Mouse (Mus musculus): ENCODE measurements around the gene Nat8. TPM values are rescaled to one million over a fixed set of nuclear protein-coding genes. Genes with fewer than 3 reads are reported as not detected.

Gene Nat8
- polyA plus RNA-seq, 1 experiment from 2014 or later: 0.64 TPM

Small RNAs within 50 kb of the gene (microRNA-seq; reads per million reads assigned to microRNA genes)
- not detected for gene Mir6375

Other genes with a start within 250 kb of the Nat8 start
- 7.1 and 9.2 TPM in 2 replicates for gene Alms1, start 244.6 kb downstream of the Nat8 start, polyA plus RNA-seq (2014; fragmentation: Nextera tagmentation; extraction: Ambion mirVana)
- gene Nat8f7, start 118.9 kb downstream of the Nat8 start, polyA plus RNA-seq (2014; fragmentation: Nextera tagmentation; extraction: Ambion mirVana): not detected in 2 replicates
- gene Nat8f3, start 66.3 kb downstream of the Nat8 start, polyA plus RNA-seq (2014; fragmentation: Nextera tagmentation; extraction: Ambion mirVana): 0.14 and 0.20 TPM in 2 replicates
- gene Nat8f6, start 11.1 kb downstream of the Nat8 start, polyA plus RNA-seq (2014; fragmentation: Nextera tagmentation; extraction: Ambion mirVana): not detected in 2 replicates
- gene Nat8f5, start 11.1 kb downstream of the Nat8 start, polyA plus RNA-seq (2014; fragmentation: Nextera tagmentation; extraction: Ambion mirVana): not detected in 2 replicates
- 0.23 and 0.89 TPM in 2 replicates for gene Nat8f2, start 37.1 kb upstream of the Nat8 start, polyA plus RNA-seq (2014; fragmentation: Nextera tagmentation; extraction: Ambion mirVana)
- 2.7 and 5.8 TPM in 2 replicates for gene Nat8f4, start 72.8 kb upstream of the Nat8 start, polyA plus RNA-seq (2014; fragmentation: Nextera tagmentation; extraction: Ambion mirVana)
- gene Tprkb, start 79.8 kb upstream of the Nat8 start, polyA plus RNA-seq (2014; fragmentation: Nextera tagmentation; extraction: Ambion mirVana): 34.2 and 39.9 TPM in 2 replicates
- 8.5 and 9.6 TPM in 2 replicates for gene Nat8f1, start 83.6 kb upstream of the Nat8 start, polyA plus RNA-seq (2014; fragmentation: Nextera tagmentation; extraction: Ambion mirVana)
- gene Dusp11, start 129.6 kb upstream of the Nat8 start, polyA plus RNA-seq (2014; fragmentation: Nextera tagmentation; extraction: Ambion mirVana): 36.0 and 62.8 TPM in 2 replicates
- gene Figla, start 184.1 kb upstream of the Nat8 start, polyA plus RNA-seq (2014; fragmentation: Nextera tagmentation; extraction: Ambion mirVana): not detected in 2 replicates
- gene Add2, start 196.6 kb upstream of the Nat8 start, polyA plus RNA-seq (2014; fragmentation: Nextera tagmentation; extraction: Ambion mirVana): 1.9 and 2.6 TPM in 2 replicates